Mouse (Mus musculus): ENCODE data around the gene Thsd4. TPM values are rescaled to one million over a fixed set of nuclear protein-coding genes. Genes with fewer than 3 reads are reported as not detected.

Gene Thsd4
- polyA plus RNA-seq, 1 experiment, result 1.7 TPM

GRCm38 (mm10) chr9:60271940-60272339 lies 249.9 kb downstream of the Thsd4 start:
- no peaks in the 10 kb centered on the region for H3K36me3 ChIP-seq (ENCODE audit: control insufficient read depth, insufficient read depth)
- no peaks in the 10 kb centered on the region for H3K27me3 ChIP-seq (ENCODE audit: control insufficient read depth, insufficient read depth, insufficient read length)
- H3K4me2 ChIP-seq (ENCODE audit: low read depth), result peak overlapping the region; percentile 70
- no peaks in the 10 kb centered on the region for H3K79me2 ChIP-seq (ENCODE audit: control insufficient read depth, insufficient read depth)
- peak overlapping the region; percentile 13 for H3K4me3 ChIP-seq
- no peak overlapping the region for H3ac ChIP-seq (ENCODE audit: control insufficient read depth, insufficient read length)
- no peak for TF ChIP-seq POLR2A (IDR thresholded peaks at IDR 0.05; ENCODE audit: insufficient read length, low read depth)
- TF ChIP-seq POLR2AphosphoS2 (IDR thresholded peaks at IDR 0.05; ENCODE audit: insufficient read length, low read depth), result no peak
- no peak for TF ChIP-seq USF1 (IDR thresholded peaks at IDR 0.05; ENCODE audit: low read depth)
- TF ChIP-seq TCF3 (IDR thresholded peaks at IDR 0.05; ENCODE audit: insufficient read length, low read depth), result no peak
- no peak for TF ChIP-seq REST (IDR thresholded peaks at IDR 0.05; ENCODE audit: insufficient read depth, insufficient read length)
- TF ChIP-seq MAX (IDR thresholded peaks at IDR 0.05; ENCODE audit: low read depth), result no peak
- TF ChIP-seq MYOD1 (IDR thresholded peaks at IDR 0.05; ENCODE audit: control insufficient read depth in 1 of 3, insufficient read length in 2 of 3, low read depth in 2 of 3), result no peak
- TF ChIP-seq CEBPB (IDR thresholded peaks at IDR 0.05; ENCODE audit: insufficient read depth, poor library complexity, severe bottlenecking), result no peak
- TF ChIP-seq E2F4 (IDR thresholded peaks at IDR 0.05; ENCODE audit: insufficient read depth), result no peak
- no peak for TF ChIP-seq SRF (IDR thresholded peaks at IDR 0.05; ENCODE audit: control insufficient read depth, insufficient read length, low read depth)
- no peak for TF ChIP-seq TCF12 (IDR thresholded peaks at IDR 0.05; ENCODE audit: insufficient read depth, poor library complexity, severe bottlenecking)
- no peak for TF ChIP-seq MYOG (IDR thresholded peaks at IDR 0.05; ENCODE audit: control insufficient read depth in 1 of 3, insufficient read depth in 1 of 3, insufficient read length in 2 of 3, low read depth in 2 of 3)

GRCm38 (mm10) chr9:60269807-60270206 lies 252.0 kb downstream of the Thsd4 start:
- no peak overlapping the region for H3K4me3 ChIP-seq
- TF ChIP-seq MYOD1 (IDR thresholded peaks at IDR 0.05; ENCODE audit: control insufficient read depth in 1 of 3, insufficient read length in 2 of 3, low read depth in 2 of 3) (no peak), USF1 (IDR thresholded peaks at IDR 0.05; ENCODE audit: low read depth) (no peak), E2F4 (IDR thresholded peaks at IDR 0.05; ENCODE audit: insufficient read depth) (no peak), POLR2A (IDR thresholded peaks at IDR 0.05; ENCODE audit: insufficient read length, low read depth) (no peak), MAX (IDR thresholded peaks at IDR 0.05; ENCODE audit: low read depth) (no peak), REST (IDR thresholded peaks at IDR 0.05; ENCODE audit: insufficient read depth, insufficient read length) (no peak), TCF12 (IDR thresholded peaks at IDR 0.05; ENCODE audit: insufficient read depth, poor library complexity, severe bottlenecking) (no peak), CEBPB (IDR thresholded peaks at IDR 0.05; ENCODE audit: insufficient read depth, poor library complexity, severe bottlenecking) (no peak), MYOG (IDR thresholded peaks at IDR 0.05; ENCODE audit: control insufficient read depth in 1 of 3, insufficient read depth in 1 of 3, insufficient read length in 2 of 3, low read depth in 2 of 3) (no peak), SRF (IDR thresholded peaks at IDR 0.05; ENCODE audit: control insufficient read depth, insufficient read length, low read depth) (no peak), TCF3 (IDR thresholded peaks at IDR 0.05; ENCODE audit: insufficient read length, low read depth) (no peak), POLR2AphosphoS2 (IDR thresholded peaks at IDR 0.05; ENCODE audit: insufficient read length, low read depth) (no peak)
- no peak overlapping the region for H3K4me2 ChIP-seq (ENCODE audit: low read depth)

GRCm38 (mm10) chr9:60267273-60267626 lies 254.6 kb downstream of the Thsd4 start:
- H3K27me3 ChIP-seq (ENCODE audit: control insufficient read depth, insufficient read depth, insufficient read length), result no peaks in the 10 kb centered on the region
- H3K4me3 ChIP-seq, result no peak overlapping the region
- H3K4me2 ChIP-seq (ENCODE audit: low read depth), result no peak overlapping the region
- no peaks in the 10 kb centered on the region for H3K79me2 ChIP-seq (ENCODE audit: control insufficient read depth, insufficient read depth)
- no peak for TF ChIP-seq CEBPB (IDR thresholded peaks at IDR 0.05; ENCODE audit: insufficient read depth, poor library complexity, severe bottlenecking)
- no peak for TF ChIP-seq POLR2A (IDR thresholded peaks at IDR 0.05; ENCODE audit: insufficient read length, low read depth)
- TF ChIP-seq MYOD1 (IDR thresholded peaks at IDR 0.05; ENCODE audit: control insufficient read depth in 1 of 3, insufficient read length in 2 of 3, low read depth in 2 of 3), result no peak
- TF ChIP-seq TCF12 (IDR thresholded peaks at IDR 0.05; ENCODE audit: insufficient read depth, poor library complexity, severe bottlenecking), result no peak
- H3ac ChIP-seq (ENCODE audit: control insufficient read depth, insufficient read length), result no peak overlapping the region
- H3K36me3 ChIP-seq (ENCODE audit: control insufficient read depth, insufficient read depth), result no peaks in the 10 kb centered on the region

More at GRCm38 (mm10) chr9:60269807-60270206, 252.0 kb downstream of the Thsd4 start:
- Histone ChIP-seq H3K79me2 (ENCODE audit: control insufficient read depth, insufficient read depth) (no peaks in the 10 kb centered on the region), H3ac (ENCODE audit: control insufficient read depth, insufficient read length) (no peak overlapping the region), H3K36me3 (ENCODE audit: control insufficient read depth, insufficient read depth) (no peaks in the 10 kb centered on the region), H3K27me3 (ENCODE audit: control insufficient read depth, insufficient read depth, insufficient read length) (no peaks in the 10 kb centered on the region)

GRCm38 (mm10) chr9:60266583-60267272 lies 255.1 kb downstream of the Thsd4 start:
- TF ChIP-seq MAX (IDR thresholded peaks at IDR 0.05; ENCODE audit: low read depth), result no peak
- no peak for TF ChIP-seq SRF (IDR thresholded peaks at IDR 0.05; ENCODE audit: control insufficient read depth, insufficient read length, low read depth)
- no peak for TF ChIP-seq REST (IDR thresholded peaks at IDR 0.05; ENCODE audit: insufficient read depth, insufficient read length)
- no peak for TF ChIP-seq MYOD1 (IDR thresholded peaks at IDR 0.05; ENCODE audit: control insufficient read depth in 1 of 3, insufficient read length in 2 of 3, low read depth in 2 of 3)
- TF ChIP-seq TCF12 (IDR thresholded peaks at IDR 0.05; ENCODE audit: insufficient read depth, poor library complexity, severe bottlenecking), result no peak
- no peak for TF ChIP-seq USF1 (IDR thresholded peaks at IDR 0.05; ENCODE audit: low read depth)
- TF ChIP-seq MYOG (IDR thresholded peaks at IDR 0.05; ENCODE audit: control insufficient read depth in 1 of 3, insufficient read depth in 1 of 3, insufficient read length in 2 of 3, low read depth in 2 of 3), result no peak
- TF ChIP-seq TCF3 (IDR thresholded peaks at IDR 0.05; ENCODE audit: insufficient read length, low read depth), result no peak
- TF ChIP-seq POLR2A (IDR thresholded peaks at IDR 0.05; ENCODE audit: insufficient read length, low read depth), result no peak
- no peak for TF ChIP-seq E2F4 (IDR thresholded peaks at IDR 0.05; ENCODE audit: insufficient read depth)
- no peak for TF ChIP-seq CEBPB (IDR thresholded peaks at IDR 0.05; ENCODE audit: insufficient read depth, poor library complexity, severe bottlenecking)
- TF ChIP-seq POLR2AphosphoS2 (IDR thresholded peaks at IDR 0.05; ENCODE audit: insufficient read length, low read depth), result no peak
- no peaks in the 10 kb centered on the region for H3K36me3 ChIP-seq (ENCODE audit: control insufficient read depth, insufficient read depth)
- H3K4me2 ChIP-seq (ENCODE audit: low read depth), result no peak overlapping the region
- H3K27me3 ChIP-seq (ENCODE audit: control insufficient read depth, insufficient read depth, insufficient read length), result no peaks in the 10 kb centered on the region
- H3K79me2 ChIP-seq (ENCODE audit: control insufficient read depth, insufficient read depth), result no peaks in the 10 kb centered on the region
- no peak overlapping the region for H3ac ChIP-seq (ENCODE audit: control insufficient read depth, insufficient read length)
- H3K4me3 ChIP-seq, result no peak overlapping the region

All from myocyte (in vitro differentiated cells).